In genomic region chr11:95383331-95383986, GRCm38 (mm10) we compare ENCODE assay signal across 11 mouse cellular contexts. TPM values are rescaled to one million over a fixed set of nuclear protein-coding genes. Genes with fewer than 3 reads are reported as not detected.
DNase-seq lines count a peak whose midpoint lies in the region; ATAC-seq and TF ChIP-seq lines count a peak whose summit lies in the region.
"Had no signal": no experiment of that assay in that cellular context is flagged by ENCODE, and none has a peak within 500 bp of the region (broad histone marks: within the 10 kb centered on the region; RNA-seq: fewer than 3 reads in every experiment).

No protein-coding gene starts in this region.

- H3K4me1 ChIP-seq in cerebellum, adult 2 months (ENCODE audit: control insufficient read depth, insufficient read depth, low read length): peaks cover 11% of the 10 kb centered on the region
- H3K4me1 ChIP-seq in heart, embryonic 14.5 days (ENCODE audit: control insufficient read depth in 2 of 2, insufficient read depth in 2 of 2, low read length in 2 of 2): peaks cover 3 to 10% of the 10 kb centered on the region in 2 experiments; a peak in 3 of 4 replicates
- peaks cover 20% of the 10 kb centered on the region for H3K4me1 ChIP-seq in midbrain, embryonic 13.5 days (replicated peaks)

- TF ChIP-seq POLR2A in cerebellum, adult 2 months (IDR thresholded peaks at IDR 0.05; ENCODE audit: borderline replicate concordance, insufficient read depth, low read length): no peak

- H3K27me3 ChIP-seq in cerebellum, adult 2 months (ENCODE audit: control insufficient read depth, insufficient read depth, low read length): no peaks in the 10 kb centered on the region
- no peaks in the 10 kb centered on the region for H3K27me3 ChIP-seq in heart, embryonic 14.5 days (ENCODE audit: control insufficient read depth, insufficient read depth, low read length)
- H3K27me3 ChIP-seq in midbrain, embryonic 13.5 days: no peaks in the 10 kb centered on the region
- H3K27me3 ChIP-seq: kidney, embryonic 15.5 days had no signal

- ATAC-seq in heart, embryonic 14.5 days (ENCODE audit: insufficient number of reproducible peaks, insufficient read depth, low FRiP score, low read depth): no peak
- ATAC-seq in midbrain, embryonic 13.5 days: no peak

- WGBS in cerebellum, adult 2 months: 87% methylated on average over 5 of the region's 5 CpGs
- 84% methylated on average over 5 of the region's 5 CpGs for WGBS in heart, embryonic 14.5 days
- WGBS in midbrain, embryonic 13.5 days: 92% methylated on average over 5 of the region's 5 CpGs

- H3K9ac ChIP-seq in heart, embryonic 14.5 days (ENCODE audit: low read length): no peak overlapping the region
- no peak overlapping the region for H3K9ac ChIP-seq in midbrain, embryonic 13.5 days (replicated peaks)
- H3K9ac ChIP-seq: kidney, embryonic 15.5 days had no signal

- H3K36me3 ChIP-seq in heart, embryonic 14.5 days (ENCODE audit: control insufficient read depth, insufficient read depth, low read length): peaks cover 35% of the 10 kb centered on the region
- peaks cover 22% of the 10 kb centered on the region for H3K36me3 ChIP-seq in midbrain, embryonic 13.5 days

- no peak overlapping the region for H3K4me3 ChIP-seq in cerebellum, adult 2 months (replicated peaks; ENCODE audit: insufficient read depth, low read depth, low read length)
- H3K4me3 ChIP-seq in heart, embryonic 14.5 days (ENCODE audit: control insufficient read depth in 1 of 2, insufficient read depth in 1 of 2, low read depth in 1 of 2, low read length in 2 of 2): no peak overlapping the region
- no peak overlapping the region for H3K4me3 ChIP-seq in midbrain, embryonic 13.5 days (replicated peaks)
- H3K4me3 ChIP-seq: left cerebral cortex, adult 2 months had no signal

- H3K27ac ChIP-seq in cerebellum, adult 2 months (ENCODE audit: insufficient read depth, low read length): no peak overlapping the region
- no peak overlapping the region for H3K27ac ChIP-seq in heart, embryonic 14.5 days (replicated peaks in 1 of 2; ENCODE audit: control insufficient read depth in 1 of 2, insufficient read depth in 1 of 2, low read depth in 2 of 2, low read length in 2 of 2)
- H3K27ac ChIP-seq in midbrain, embryonic 13.5 days: no peak overlapping the region
- H3K27ac ChIP-seq: left cerebral cortex, adult 2 months had no signal

- TF ChIP-seq CTCF in cerebellum, adult 2 months (IDR thresholded peaks at IDR 0.05; ENCODE audit: borderline replicate concordance, insufficient read depth, low read depth, low read length): no peak

- no peaks in the 10 kb centered on the region for H3K9me3 ChIP-seq in heart, embryonic 14.5 days (ENCODE audit: control insufficient read depth, low read length)
- no peaks in the 10 kb centered on the region for H3K9me3 ChIP-seq in midbrain, embryonic 13.5 days
- H3K9me3 ChIP-seq: forebrain, embryonic 10.5 days; kidney, embryonic 15.5 days had no signal

- DNase-seq in cerebellum, adult 9-10 months: peak; percentile 60
- no peak for DNase-seq in cerebellum, adult 2 months
- DNase-seq in lung, adult 18-20 months: peak; percentile 52
- DNase-seq in lung, postnatal 25 days (ENCODE audit: low spot score): no peak
- DNase-seq in lung, postnatal 36 days: peak; percentile 69
- DNase-seq in left cerebral cortex, adult 9 months (ENCODE audit: low spot score in 2 of 2): no peak

- H3K4me2 ChIP-seq in heart, embryonic 14.5 days (ENCODE audit: low read length): 0 out of 2 replicates have a peak overlapping the region, but pooled peaks have one; percentile 81
- H3K4me2 ChIP-seq in midbrain, embryonic 13.5 days (replicated peaks): no peak overlapping the region

RNA-seq across cellular contexts. Expression of gene Slc35b1, which starts 1.0 kb away (rescaled TPM):
- polyA plus RNA-seq in cerebellum, adult 2 months (2012; rRNA removed): 88.5 and 90.3 TPM in 2 replicates
- 74.6 and 75.4 TPM in 2 replicates for polyA plus RNA-seq in heart, embryonic 14.5 days (2014; fragmentation: Nextera tagmentation; extraction: Ambion mirVana)
- polyA plus RNA-seq in midbrain, embryonic 13.5 days (2015; fragmentation: Nextera tagmentation; extraction: Ambion mirVana): 149 and 151 TPM in 2 replicates

RNA-seq across cellular contexts. Expression of gene Spop, which starts 30.4 kb away (rescaled TPM):
- polyA plus RNA-seq in cerebellum, adult 2 months (2012; rRNA removed): 147 and 149 TPM in 2 replicates
- 81.6 and 89.6 TPM in 2 replicates for polyA plus RNA-seq in heart, embryonic 14.5 days (2014; fragmentation: Nextera tagmentation; extraction: Ambion mirVana)
- 199 and 202 TPM in 2 replicates for polyA plus RNA-seq in midbrain, embryonic 13.5 days (2015; fragmentation: Nextera tagmentation; extraction: Ambion mirVana)

RNA-seq across cellular contexts. Expression of gene Fam117a, which starts 46.6 kb away (rescaled TPM):
- 14.3 and 17.4 TPM in 2 replicates for polyA plus RNA-seq in cerebellum, adult 2 months (2012; rRNA removed)
- polyA plus RNA-seq in heart, embryonic 14.5 days (2014; fragmentation: Nextera tagmentation; extraction: Ambion mirVana): 5.4 and 6.3 TPM in 2 replicates
- polyA plus RNA-seq in midbrain, embryonic 13.5 days (2015; fragmentation: Nextera tagmentation; extraction: Ambion mirVana): 2.3 and 2.8 TPM in 2 replicates

Comparison
In these comparisons a context has a peak if more than half of its experiments do, and no peak if none do; other contexts are left out.
1. DNase-seq: peak in cerebellum, adult 9-10 months (single experiment), lung, adult 18-20 months (2 of 2) and lung, postnatal 36 days (single experiment); none in cerebellum, adult 2 months (0 of 2), lung, postnatal 25 days (single experiment) and left cerebral cortex, adult 9 months (0 of 2).